Mouse (Mus musculus) ES-E14 (cell line): ENCODE data around the gene Arhgef28. TPM values are rescaled to one million over a fixed set of nuclear protein-coding genes. Genes with fewer than 3 reads are reported as not detected.
A peak's percentile ranks its signal among the peaks of the same experiment; 100 is the strongest.

Experiments
- DNase-seq: peaks from one replicate; pipeline ENCODE4 v3.0.0-alpha.2; 2013; ENCODE audit warnings: low read depth, low spot score
- H3K27ac ChIP-seq: 2 replicates; pipeline ENCODE4 v1.5.1; 2012; ENCODE audit warnings: low read depth, mild to moderate bottlenecking, low read length, moderate library complexity, mixed read lengths; ENCODE audit not compliant: poor library complexity, insufficient read depth, severe bottlenecking
- H3K36me3 ChIP-seq: 2 replicates; pipeline ENCODE4 v1.6.1; 2012; ENCODE audit warnings: mild to moderate bottlenecking, low read length, moderate library complexity, mixed read lengths; ENCODE audit not compliant: control insufficient read depth, poor library complexity, insufficient read depth, severe bottlenecking
- H3K4me1 ChIP-seq, 2 experiments: fragments of 150-350 bp in 1 of 2; sonication (generic) in 1 of 2; 2 replicates each; pipeline ENCODE4 v1.6.1; 2012; ENCODE audit warnings: low read length in 2 of 2, mild to moderate bottlenecking in 1 of 2, mixed read lengths in 1 of 2; ENCODE audit not compliant: control insufficient read depth in 2 of 2, insufficient read depth in 2 of 2, poor library complexity in 1 of 2
- H3K4me3 ChIP-seq, 2 experiments: fragments of 150-350 bp in 1 of 2; sonication (generic) in 1 of 2; 2 replicates each; pipeline ENCODE4 v1.5.1; 2012; ENCODE audit warnings: low read length in 2 of 2, low read depth in 1 of 2, mild to moderate bottlenecking in 1 of 2, mixed read lengths in 1 of 2; ENCODE audit not compliant: insufficient read depth in 1 of 2, poor library complexity in 1 of 2, severe bottlenecking in 1 of 2
- H3K9ac ChIP-seq: 2 replicates; pipeline ENCODE4 v1.6.1; 2012; ENCODE audit warnings: low read depth, mild to moderate bottlenecking, low read length, mixed read lengths; ENCODE audit not compliant: poor library complexity, insufficient read depth, severe bottlenecking
- H3K9me3 ChIP-seq: fragments of 150-350 bp; sonication (generic); 2 replicates; pipeline ENCODE4 v1.6.1; 2012; ENCODE audit warnings: low read depth, mild to moderate bottlenecking, low read length; ENCODE audit not compliant: control insufficient read depth, insufficient read depth
- CHD2 ChIP-seq: IDR thresholded peaks from 2 replicates; pipeline ENCODE4 v1.6.1; 2014; ENCODE audit warnings: mild to moderate bottlenecking, low read depth, low read length, inconsistent platforms
- HCFC1 ChIP-seq: IDR thresholded peaks from 2 replicates; pipeline ENCODE4 v1.6.1; 2012; ENCODE audit warnings: low read length, inconsistent platforms, borderline replicate concordance; ENCODE audit not compliant: insufficient read depth
- MAFK ChIP-seq: IDR thresholded peaks from 2 replicates; pipeline ENCODE4 v1.6.1; 2014; ENCODE audit warnings: mild to moderate bottlenecking, low read depth, low read length, inconsistent platforms; ENCODE audit not compliant: insufficient read depth
- ZC3H11A ChIP-seq: IDR thresholded peaks from 2 replicates; pipeline ENCODE4 v1.6.1; 2012; ENCODE audit warnings: low read depth, mild to moderate bottlenecking, inconsistent platforms, low read length, borderline replicate concordance
- ZNF384 ChIP-seq: IDR thresholded peaks from 2 replicates; pipeline ENCODE4 v1.6.1; 2012; ENCODE audit warnings: low read depth, low read length, inconsistent platforms
- in situ Hi-C, 2 experiments: fragments of 600-800 bp; cut with MboI; formaldehyde crosslinking; loops; one replicate each; pipeline ENCODE4 v1.15.1; 2025; ENCODE audit warnings: low sequenced_read_pairs in 2 of 2, inconsistent platforms in 1 of 2; ENCODE audit not compliant: unreplicated experiment in 2 of 2
- total RNA-seq: library from RNA; depleted of rRNA; stranded (reverse); fragments of 300-350 nt; gene quantifications from 2 replicates; pipeline ENCODE4 v1.2.3, GENCODE M21; 2012

Arhgef28 gene
- total RNA-seq, 1 experiment, result 19.0 TPM

- H3K4me3 ChIP-seq, result no peak overlapping the region
- no peak for TF ChIP-seq CHD2
- no peak for TF ChIP-seq MAFK
- TF ChIP-seq HCFC1, result no peak
- no peak for TF ChIP-seq ZNF384
- no peak for TF ChIP-seq ZC3H11A
- in situ Hi-C loops, result no loop called here
- H3K9ac ChIP-seq, result no peak overlapping the region
- H3K27ac ChIP-seq, result no peak overlapping the region
- peaks cover 0 to 3% of the 10 kb centered on the region in 2 experiments; a peak in 1 of 4 replicates for H3K4me1 ChIP-seq
- DNase-seq, result no peak
- no peaks in the 10 kb centered on the region for H3K9me3 ChIP-seq
- H3K36me3 ChIP-seq, result no peaks in the 10 kb centered on the region
These were observed 33.2 kb downstream of the Arhgef28 start for GRCm38 (mm10) chr13:98173008-98173407.

- no peak overlapping the region for H3K27ac ChIP-seq
- in situ Hi-C loops, result no loop called here
These were observed 33.9 kb downstream of the Arhgef28 start for GRCm38 (mm10) chr13:98172365-98172764.

DNA sequence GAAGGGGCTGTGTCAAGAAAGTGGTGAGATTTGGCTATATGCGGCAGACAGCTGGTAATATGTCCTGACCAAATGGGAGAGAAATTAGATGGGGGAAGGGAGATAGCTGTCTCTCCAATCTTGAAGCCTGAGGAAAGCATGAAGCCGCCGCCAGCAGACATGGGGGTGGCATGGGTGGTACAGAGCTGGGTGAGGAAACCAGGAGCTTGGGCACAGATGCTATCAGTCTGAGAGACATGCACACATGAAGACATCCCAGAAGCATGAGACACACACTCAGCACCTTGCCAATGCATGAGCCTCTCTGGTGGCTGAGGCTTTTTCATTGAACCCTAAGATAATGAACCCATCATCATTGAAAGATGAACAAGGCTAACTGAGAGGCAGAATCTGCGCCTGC is 34.5 kb downstream of the Arhgef28 start:
- no peak for DNase-seq
- Histone ChIP-seq H3K4me1 (peaks cover 0 to 3% of the 10 kb centered on the region in 2 experiments; a peak in 1 of 4 replicates), H3K27ac (no peak overlapping the region), H3K36me3 (no peaks in the 10 kb centered on the region), H3K9me3 (no peaks in the 10 kb centered on the region), H3K4me3 (peak overlapping the region in 1 of 2 experiments; percentile 4; a peak in 1 of 4 replicates), H3K9ac (no peak overlapping the region)
- in situ Hi-C loops, result no loop called here
- no peak for TF ChIP-seq HCFC1
- no peak for TF ChIP-seq ZC3H11A
- TF ChIP-seq ZNF384, result no peak
- TF ChIP-seq CHD2, result no peak
- TF ChIP-seq MAFK, result no peak

More at GRCm38 (mm10) chr13:98172365-98172764, 33.9 kb downstream of the Arhgef28 start:
- Histone ChIP-seq H3K9me3 (no peaks in the 10 kb centered on the region), H3K4me3 (no peak overlapping the region), H3K9ac (no peak overlapping the region), H3K4me1 (peaks cover 0 to 3% of the 10 kb centered on the region in 2 experiments; a peak in 1 of 4 replicates), H3K36me3 (no peaks in the 10 kb centered on the region)
- DNase-seq, result no peak
- TF ChIP-seq ZC3H11A (no peak), HCFC1 (no peak), CHD2 (no peak), ZNF384 (no peak)

GRCm38 (mm10) chr13:98171257-98171656 is 35.0 kb downstream of the Arhgef28 start:
- TF ChIP-seq HCFC1 (no peak), ZC3H11A (no peak), CHD2 (no peak), ZNF384 (no peak), MAFK (no peak)
- Histone ChIP-seq H3K4me3 (peak overlapping the region in 1 of 2 experiments; percentile 4; a peak in 1 of 4 replicates), H3K9ac (no peak overlapping the region), H3K27ac (no peak overlapping the region), H3K4me1 (peaks cover 0 to 3% of the 10 kb centered on the region in 2 experiments; a peak in 1 of 4 replicates), H3K36me3 (no peaks in the 10 kb centered on the region), H3K9me3 (no peaks in the 10 kb centered on the region)
- in situ Hi-C loops, result no loop called here
- no peak for DNase-seq

DNA sequence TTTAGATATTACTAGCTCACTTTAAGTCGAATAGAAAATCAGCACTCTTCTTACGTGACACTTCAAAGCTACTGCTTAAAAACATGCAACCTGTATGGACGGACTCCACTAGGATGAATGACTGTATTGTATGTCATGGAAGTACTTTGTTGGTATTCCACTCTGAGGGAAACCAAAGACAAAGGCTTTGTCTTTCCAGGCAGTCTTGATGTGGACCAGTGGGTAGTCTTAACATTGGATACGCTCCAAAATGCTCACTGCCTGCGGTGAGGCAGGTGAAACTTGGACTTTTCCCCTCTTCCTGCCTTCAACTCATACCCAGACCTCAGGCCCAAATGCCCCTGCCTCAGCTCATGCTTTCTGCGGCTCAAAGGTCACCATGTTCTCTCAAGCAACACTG is 41.4 kb downstream of the Arhgef28 start:
- no peak for DNase-seq
- Histone ChIP-seq H3K9ac (no peak overlapping the region), H3K9me3 (no peaks in the 10 kb centered on the region), H3K4me3 (no peak overlapping the region), H3K4me1 (no peaks in the 10 kb centered on the region), H3K27ac (no peak overlapping the region), H3K36me3 (no peaks in the 10 kb centered on the region)
- TF ChIP-seq MAFK (no peak), ZNF384 (no peak), CHD2 (no peak), HCFC1 (no peak), ZC3H11A (no peak)
- in situ Hi-C loops, result no loop called here
